ENCODE assay signal across 9 mouse cellular contexts in genomic region chr3:85601841-85602305, GRCm38 (mm10). TPM values are rescaled to one million over a fixed set of nuclear protein-coding genes. Genes with fewer than 3 reads are reported as not detected.
DNase-seq lines count a peak whose midpoint lies in the region; ATAC-seq and TF ChIP-seq lines count a peak whose summit lies in the region.
"Had no signal": no experiment of that assay in that cellular context is flagged by ENCODE, and none has a peak within 500 bp of the region (broad histone marks: within the 10 kb centered on the region; RNA-seq: fewer than 3 reads in every experiment).

No protein-coding gene starts in this region.

- H3K9ac ChIP-seq in heart, embryonic 13.5 days = 0 out of 2 replicates have a peak overlapping the region, but pooled peaks have one; percentile 14
- H3K9ac ChIP-seq in hindbrain, postnatal 0 days (replicated peaks; ENCODE audit: low read length) = no peak overlapping the region

- 19% methylated on average over 3 of the region's 3 CpGs for WGBS in heart, embryonic 13.5 days
- WGBS in hindbrain, postnatal 0 days = 39% methylated on average over 3 of the region's 3 CpGs

- no peak overlapping the region for H3K4me2 ChIP-seq in heart, embryonic 13.5 days
- H3K4me2 ChIP-seq in hindbrain, postnatal 0 days (ENCODE audit: low read depth, low read length) = no peak overlapping the region

- intact Hi-C loops in heart, postnatal 10 days (cut with DNase I) = no loop called here

- peaks cover 51% of the 10 kb centered on the region for H3K4me1 ChIP-seq in heart, embryonic 13.5 days
- peaks cover 8% of the 10 kb centered on the region; the same call in 1 of the 2 replicates for H3K4me1 ChIP-seq in hindbrain, postnatal 0 days (ENCODE audit: insufficient read depth, low read length)

- H3K4me3 ChIP-seq in heart, embryonic 13.5 days = no peak overlapping the region
- H3K4me3 ChIP-seq in hindbrain, postnatal 0 days (ENCODE audit: low read length) = no peak overlapping the region

- H3K36me3 ChIP-seq in heart, embryonic 13.5 days = peaks cover 9% of the 10 kb centered on the region; the same call in 1 of the 2 replicates
- no peaks in the 10 kb centered on the region for H3K36me3 ChIP-seq in hindbrain, postnatal 0 days (ENCODE audit: insufficient read depth, low read length)

- no peaks in the 10 kb centered on the region for H3K27me3 ChIP-seq in heart, embryonic 13.5 days (replicated peaks)
- no peaks in the 10 kb centered on the region for H3K27me3 ChIP-seq in hindbrain, postnatal 0 days (ENCODE audit: insufficient read depth, low read length)

- H3K27ac ChIP-seq in heart, embryonic 13.5 days (replicated peaks) = peak overlapping the region; percentile 80
- H3K27ac ChIP-seq in hindbrain, postnatal 0 days = no peak overlapping the region

- no peak for DNase-seq in heart, postnatal 10 days
- peak; percentile 52 for DNase-seq in 416B (ENCODE audit: low read depth)
- peak; percentile 40 to 57 for DNase-seq in cerebellum, postnatal 25 days
- DNase-seq in hindbrain, postnatal 0 days (ENCODE audit: low spot score) = no peak
- no peak for DNase-seq in testis, postnatal 14 days (ENCODE audit: low spot score)
- DNase-seq in thymus, postnatal 4 days = no peak

- TF ChIP-seq CTCF in hindbrain, postnatal 0 days (IDR thresholded peaks at IDR 0.05; ENCODE audit: low read depth) = no peak

- no peaks in the 10 kb centered on the region for H3K9me3 ChIP-seq in heart, embryonic 13.5 days
- no peaks in the 10 kb centered on the region for H3K9me3 ChIP-seq in hindbrain, postnatal 0 days (ENCODE audit: low read length)

- no peak for ATAC-seq in heart, embryonic 13.5 days (ENCODE audit: extremely low read depth, insufficient number of reproducible peaks, low FRiP score, low TSS enrichment)
- peak; percentile 62; the same call in 1 of the 2 replicates for ATAC-seq in hindbrain, postnatal 0 days
- no peak for ATAC-seq in inflammation-experienced regulatory T-cells, adult 6 months
- ATAC-seq: activated CD4-positive, CD25-positive, alpha-beta regulatory T cell, adult 4 months had no signal

RNA-seq across cellular contexts. Expression of gene Gatb, which starts 28.0 kb away (rescaled TPM):
- 35.0 and 35.1 TPM in 2 replicates for polyA plus RNA-seq in heart, embryonic 13.5 days (2015; fragmentation: Nextera tagmentation; extraction: Ambion mirVana)
- total RNA-seq in heart, postnatal 10 days (2021) = 10 to 100 TPM; 25.4 to 27.8 TPM
- total RNA-seq in hindbrain, postnatal 0 days (2014; rRNA removed) = 31.8 and 44.8 TPM in 2 replicates
- polyA plus RNA-seq in hindbrain, postnatal 0 days (2015; fragmentation: Nextera tagmentation; extraction: Ambion mirVana) = 17.3 and 18.4 TPM in 2 replicates
- polyA plus RNA-seq in inflammation-experienced regulatory T-cells, adult 6 months (2017; shearing (Covaris generic)) = 10 to 100 TPM; 14.5 to 21.5 (median 18.3) TPM

Comparison
In these comparisons a context has a peak if more than half of its experiments do, and no peak if none do; other contexts are left out.
1. DNase-seq: peak in 416B (single experiment) and cerebellum, postnatal 25 days (2 of 2); none in heart, postnatal 10 days (0 of 2), hindbrain, postnatal 0 days (single experiment), testis, postnatal 14 days (single experiment) and thymus, postnatal 4 days (single experiment).